Mouse (Mus musculus) CH12.LX (cell line): Measurements from ENCODE around the gene Card10.

Experiments
- CTCF ChIP-seq, 2 experiments: IDR thresholded peaks in 1 of 2; conservative IDR thresholded peaks in 1 of 2; 2 replicates each; pipeline ENCODE4 v1.5.1; 2011 to 2012; ENCODE audit warnings: low read depth in 2 of 2, low read length in 2 of 2, improper control_type of control experiment in 1 of 2, inconsistent platforms in 1 of 2, mild to moderate bottlenecking in 1 of 2, moderate library complexity in 1 of 2
- MEF2A ChIP-seq: IDR thresholded peaks from 2 replicates; pipeline ENCODE4 v1.6.1; 2014; ENCODE audit warnings: low read depth, mild to moderate bottlenecking, inconsistent platforms, low read length, improper control_type of control experiment, borderline replicate concordance
- TBP ChIP-seq: conservative IDR thresholded peaks from 2 replicates; pipeline ENCODE4 v1.6.1; 2011; ENCODE audit warnings: low read depth, low read length, improper control_type of control experiment
- TCF12 ChIP-seq: IDR thresholded peaks from 2 replicates; pipeline ENCODE4 v1.6.1; 2014; ENCODE audit warnings: low read depth, mild to moderate bottlenecking, inconsistent platforms, low read length, improper control_type of control experiment
- UBTF ChIP-seq: IDR thresholded peaks from 2 replicates; pipeline ENCODE4 v1.6.1; 2012; ENCODE audit warnings: low read depth, mild to moderate bottlenecking, inconsistent platforms, low read length, improper control_type of control experiment, moderate library complexity
- ZC3H11A ChIP-seq: IDR thresholded peaks from 2 replicates; pipeline ENCODE4 v1.6.1; 2012; ENCODE audit warnings: low read depth, mild to moderate bottlenecking, inconsistent platforms, low read length, improper control_type of control experiment

DNA sequence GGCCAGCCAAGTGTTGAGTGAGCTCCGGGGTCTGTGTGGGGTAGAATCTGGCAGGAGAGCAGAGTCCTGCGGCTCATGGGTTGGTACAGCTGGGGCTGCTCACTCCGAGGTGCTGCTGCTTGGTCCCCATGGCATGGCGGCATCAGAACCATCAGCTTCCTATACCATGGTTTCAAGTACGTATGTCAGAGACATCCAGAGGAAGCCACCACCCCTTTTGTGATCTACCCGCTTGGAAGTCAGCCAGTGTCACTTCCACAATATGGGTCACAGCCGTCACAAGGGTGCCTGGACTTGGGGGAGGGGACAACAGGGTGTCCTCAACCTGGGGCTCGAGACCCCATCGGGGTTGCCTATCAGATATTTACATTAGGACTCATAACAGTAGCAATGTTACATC lies 7.3 kb upstream of the Card10 start:
- TF ChIP-seq TBP (no peak), CTCF (conservative IDR thresholded peaks at IDR 0.05 in 1 of 2, IDR thresholded peaks at IDR 0.05 in 1 of 2; ENCODE audit: low read depth in 2 of 2, low read length in 2 of 2) (no peak), ZC3H11A (no peak), TCF12 (no peak), MEF2A (no peak), UBTF (no peak)
